Mouse (Mus musculus) right cerebral cortex, postnatal 14 days (tissue): ENCODE measurements around the gene Rab30.

Source experiments
- DNase-seq: peaks from one replicate; pipeline ENCODE4 v3.0.0; 2022

Rab30 gene

DNA sequence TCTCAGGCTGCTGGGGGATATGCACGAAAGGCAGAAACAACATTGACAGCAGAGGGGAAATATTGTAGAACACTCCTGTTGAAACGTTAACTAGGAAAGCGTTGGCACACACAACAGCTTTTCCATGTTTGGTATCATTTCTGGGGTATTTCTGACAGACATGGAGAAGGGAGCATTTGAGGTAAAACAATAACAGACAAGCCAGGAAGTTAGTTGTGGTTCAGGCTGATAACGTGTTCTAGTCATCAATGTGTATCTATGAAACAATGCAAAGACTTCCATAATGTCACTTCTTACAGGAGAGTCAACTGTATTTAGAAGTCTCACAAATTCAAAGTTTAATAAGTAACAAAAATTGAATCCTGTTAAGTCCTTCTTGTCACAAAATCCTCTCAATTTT is 130.2 kb downstream of the Rab30 start:
- DNase-seq = no peak

DNA sequence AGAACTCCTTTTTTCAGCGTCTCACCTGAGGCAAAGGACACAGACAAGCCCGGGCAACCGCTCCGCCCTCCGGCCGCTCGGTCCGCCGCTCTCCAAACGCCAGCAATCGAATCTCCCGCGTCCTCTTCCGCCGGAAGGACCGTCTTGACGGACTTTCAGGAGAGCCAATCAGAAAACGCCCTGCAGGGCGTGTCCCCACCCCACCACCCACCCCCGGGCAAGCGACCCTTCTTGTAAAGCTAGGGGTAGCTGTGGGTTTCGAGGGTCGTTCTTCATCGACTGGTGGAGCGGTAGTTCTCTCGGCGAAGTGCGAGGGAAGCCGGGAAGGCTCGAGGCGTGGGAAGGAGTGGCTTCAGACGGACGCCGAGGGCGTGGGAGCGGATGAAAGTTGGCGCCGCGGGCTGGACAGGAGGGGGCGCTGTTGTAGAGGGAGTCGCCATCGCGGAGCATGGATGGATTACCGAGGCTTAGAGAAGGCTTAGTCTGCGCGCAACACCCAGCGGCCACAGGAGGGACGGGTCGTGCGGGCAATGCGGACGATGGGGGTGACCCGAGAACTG is 132.8 kb downstream of the Rab30 start, which contains the start of the genes Ddias and Prcp:
Ddias (minus strand) TSS at position 132 of the 560 bp plus-strand sequence.
Prcp (plus strand) TSS at position 355 of the 560 bp plus-strand sequence.
- peak; percentile 94 for DNase-seq

DNA sequence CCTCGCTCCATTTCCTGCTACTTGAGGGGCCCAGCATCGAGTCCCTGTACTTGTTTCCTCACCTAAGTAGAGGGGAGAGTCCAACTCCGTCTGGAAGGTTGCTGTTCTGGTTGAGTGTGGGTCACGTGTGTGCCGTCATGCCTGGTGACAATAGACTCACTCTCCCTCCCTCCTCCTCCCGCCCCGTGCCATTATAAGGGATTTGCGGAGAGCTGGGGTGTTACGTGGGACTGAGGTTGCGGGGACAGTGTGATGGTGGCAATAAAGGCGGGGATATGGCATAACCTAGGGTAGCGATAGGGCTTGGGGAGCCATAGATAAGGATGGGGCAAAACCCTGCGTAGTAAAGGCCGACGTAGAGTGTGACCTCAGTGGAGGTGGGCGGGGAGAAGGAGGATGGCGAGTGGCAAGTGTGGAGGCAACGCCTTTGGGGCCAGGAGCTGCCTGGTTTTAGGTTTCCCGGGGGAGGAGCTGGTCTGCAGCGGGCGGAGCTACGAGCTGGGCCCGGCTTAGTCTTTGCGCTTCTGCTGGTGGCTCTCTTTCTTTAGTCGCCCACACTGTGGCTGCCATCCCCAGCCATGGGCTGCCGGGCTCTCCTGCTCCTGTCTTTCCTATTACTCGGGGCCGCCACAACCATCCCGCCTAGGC is 133.5 kb downstream of the Rab30 start:
- DNase-seq = peak; percentile 80

DNA sequence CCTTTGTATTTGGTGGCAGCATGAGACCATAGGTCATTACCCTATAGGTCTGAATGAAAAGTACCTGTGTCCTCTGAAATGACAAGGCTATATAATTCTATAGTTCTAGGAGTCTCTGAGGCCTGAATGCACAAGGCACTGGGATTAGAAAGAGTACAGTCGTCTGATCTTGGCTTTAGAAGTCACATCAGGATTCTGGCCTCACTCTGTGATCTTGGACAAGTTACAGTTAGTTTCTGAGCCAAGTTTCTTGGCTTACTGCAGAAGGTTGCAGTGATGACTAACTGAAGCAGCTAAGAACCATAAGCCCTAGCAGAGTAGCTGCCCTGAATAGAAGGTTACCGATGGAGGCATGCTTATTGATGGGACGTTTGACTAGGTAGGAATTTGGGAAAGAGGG is 134.7 kb downstream of the Rab30 start:
- no peak for DNase-seq

DNA sequence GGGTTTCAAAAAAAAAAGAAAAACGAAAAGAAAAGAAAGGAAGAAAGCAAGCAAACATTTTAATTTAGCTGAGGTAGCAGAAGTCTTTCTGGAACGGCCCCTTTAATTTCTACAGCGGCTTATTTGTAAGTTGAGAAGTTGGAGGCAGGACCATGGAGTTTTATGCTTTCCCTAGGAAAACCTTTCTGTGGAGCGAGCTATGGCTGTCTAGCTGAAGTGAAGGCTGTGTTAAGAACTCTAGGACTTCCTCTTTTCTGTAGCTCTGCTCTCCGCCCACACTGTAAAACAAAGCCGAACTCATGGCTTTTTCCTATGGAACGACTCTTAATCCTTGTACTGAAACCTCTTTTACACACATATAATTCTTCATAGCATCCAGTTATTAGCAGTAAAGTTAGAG is 135.1 kb downstream of the Rab30 start:
- DNase-seq = no peak

DNA sequence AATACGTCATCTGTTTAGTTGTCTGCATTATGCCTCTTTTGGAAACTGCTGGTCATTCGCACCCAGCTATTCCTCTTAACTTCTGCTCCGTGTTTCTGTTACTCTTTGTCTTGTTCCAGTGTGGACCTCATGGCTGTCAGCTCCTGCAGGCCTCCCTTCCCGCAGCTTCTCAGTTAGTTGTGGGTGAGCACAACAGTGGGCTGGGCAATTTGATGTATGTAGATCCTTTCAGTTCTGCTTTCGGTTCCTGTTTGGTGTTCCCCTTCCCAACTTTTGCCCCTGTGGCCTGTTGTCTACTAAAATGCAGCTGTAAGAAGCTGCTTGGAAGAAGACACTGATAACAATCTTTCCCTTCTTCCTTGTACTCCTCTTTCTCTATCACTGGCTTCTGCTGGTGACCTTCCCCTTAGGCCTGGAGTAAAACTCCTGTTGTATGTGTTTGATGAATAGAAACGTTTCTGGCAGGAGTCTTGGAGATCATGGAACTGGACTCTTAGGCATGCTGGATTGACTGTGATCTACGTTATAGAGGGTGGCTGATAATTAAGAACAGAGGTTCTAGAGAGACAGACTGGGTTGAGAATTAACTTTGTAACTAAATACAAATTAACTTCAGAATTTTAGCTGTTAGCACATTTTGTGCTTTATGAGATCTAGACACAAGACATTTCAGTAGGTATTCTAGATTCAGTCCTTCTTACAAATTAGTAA is 137.3 kb downstream of the Rab30 start:
- no peak for DNase-seq

DNA sequence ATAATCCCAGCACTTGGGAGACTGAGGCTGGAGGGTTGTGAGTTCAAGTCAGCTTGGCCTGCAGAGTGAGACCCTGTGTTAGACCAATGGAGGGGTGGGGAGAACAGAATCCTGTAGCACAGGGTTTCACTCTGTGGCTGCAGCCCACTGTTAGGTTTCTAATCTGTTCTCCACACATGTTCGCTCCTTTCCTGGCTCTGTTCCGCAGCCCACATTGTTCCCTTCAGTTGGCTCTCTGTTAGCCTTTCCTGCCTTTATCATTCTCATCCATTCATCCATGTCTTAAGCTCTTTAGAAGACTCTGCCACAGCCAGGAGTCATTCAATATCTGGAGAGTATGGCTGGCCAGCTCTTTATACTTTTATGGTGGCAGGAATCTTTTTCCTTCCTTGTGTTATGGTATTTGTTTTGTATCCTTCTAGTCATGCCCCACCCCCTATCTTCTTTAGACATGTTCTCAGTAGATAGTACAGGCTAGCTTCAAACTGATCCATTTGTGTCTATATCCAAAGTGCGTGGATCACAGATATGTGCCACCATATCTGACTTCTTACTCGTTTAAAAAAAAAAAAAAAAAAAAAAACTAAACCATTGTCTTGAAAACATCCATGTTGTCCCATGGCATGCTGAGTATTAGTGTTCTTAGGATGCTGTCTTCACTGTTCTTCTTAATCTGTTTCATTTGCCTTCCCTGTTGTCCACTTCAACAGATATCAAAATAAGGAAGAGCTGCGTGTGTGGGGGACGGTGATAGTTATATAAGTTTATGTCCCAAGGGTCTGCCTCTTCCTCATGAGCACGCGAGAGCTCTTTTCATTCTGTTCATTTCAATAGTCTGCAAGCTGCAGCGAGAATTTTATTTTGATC is 142.7 kb downstream of the Rab30 start:
- no peak for DNase-seq

DNA sequence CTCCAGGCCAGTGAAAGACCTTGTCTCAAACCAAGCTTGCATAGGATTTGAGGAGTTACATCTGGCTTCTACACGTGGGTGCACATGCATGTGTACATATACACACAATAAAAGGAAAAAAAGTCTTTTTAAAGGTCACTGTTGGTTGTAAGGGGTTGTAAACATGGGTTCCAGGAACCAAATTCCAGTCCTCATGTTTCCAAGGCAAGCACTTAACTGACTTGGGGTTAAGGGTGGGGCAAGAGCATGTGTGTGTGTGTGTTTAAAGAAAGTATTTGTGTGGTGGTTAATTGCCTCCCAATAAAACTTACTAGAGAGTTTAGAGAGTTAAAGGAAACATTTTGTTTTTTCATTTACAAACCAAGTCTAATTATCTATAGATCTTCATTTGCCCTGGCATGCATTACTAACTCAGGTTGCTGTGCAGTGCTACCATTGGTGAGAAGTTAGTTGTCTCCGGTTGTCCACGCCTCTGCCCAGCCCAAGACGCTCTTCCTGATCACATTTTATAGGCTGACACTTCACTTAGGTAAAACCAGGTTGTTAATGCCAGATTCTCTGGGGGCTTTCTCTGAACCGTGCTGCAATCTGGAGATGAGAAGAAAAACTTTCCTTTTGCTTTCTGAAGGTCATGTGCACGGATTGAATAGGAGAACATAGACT is 143.7 kb downstream of the Rab30 start:
- DNase-seq = no peak

DNA sequence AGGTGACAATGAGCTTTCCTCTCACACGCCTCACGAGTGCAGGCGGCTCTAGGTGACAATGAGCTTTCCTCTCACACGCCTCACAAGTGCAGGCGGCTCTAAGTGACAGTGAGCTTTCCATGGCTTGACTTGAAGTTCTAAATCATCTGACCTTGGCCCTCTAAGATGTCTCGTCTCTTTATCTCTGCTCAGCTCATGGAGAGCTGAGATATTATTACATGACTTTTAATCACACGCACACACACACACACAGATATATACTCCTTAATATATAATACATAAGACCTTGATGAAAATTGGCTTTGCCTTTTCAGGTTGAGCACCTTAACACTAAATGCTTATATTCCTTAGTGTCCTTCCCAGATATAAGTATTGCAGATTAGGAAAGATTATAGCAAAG is 145.4 kb downstream of the Rab30 start:
- no peak for DNase-seq

DNA sequence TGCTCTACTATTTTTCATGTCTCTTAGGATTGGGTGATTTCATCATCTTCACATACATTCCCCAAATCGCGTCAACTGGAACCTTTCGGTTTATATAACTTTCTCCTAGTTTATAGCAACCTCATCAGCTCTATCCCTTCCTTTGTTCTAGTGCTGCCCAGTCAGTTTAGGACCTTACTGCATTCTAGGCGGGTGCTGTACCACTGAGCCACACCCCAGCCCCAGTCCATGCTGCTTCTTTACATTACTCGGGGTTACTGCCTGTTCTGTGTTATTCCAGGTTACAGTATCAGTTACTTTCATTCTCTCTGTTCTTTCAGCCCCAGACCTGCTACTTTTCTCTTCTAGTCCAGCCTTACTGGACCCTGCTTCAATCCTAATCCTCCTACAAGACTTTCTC is 145.8 kb downstream of the Rab30 start:
- DNase-seq = no peak

DNA sequence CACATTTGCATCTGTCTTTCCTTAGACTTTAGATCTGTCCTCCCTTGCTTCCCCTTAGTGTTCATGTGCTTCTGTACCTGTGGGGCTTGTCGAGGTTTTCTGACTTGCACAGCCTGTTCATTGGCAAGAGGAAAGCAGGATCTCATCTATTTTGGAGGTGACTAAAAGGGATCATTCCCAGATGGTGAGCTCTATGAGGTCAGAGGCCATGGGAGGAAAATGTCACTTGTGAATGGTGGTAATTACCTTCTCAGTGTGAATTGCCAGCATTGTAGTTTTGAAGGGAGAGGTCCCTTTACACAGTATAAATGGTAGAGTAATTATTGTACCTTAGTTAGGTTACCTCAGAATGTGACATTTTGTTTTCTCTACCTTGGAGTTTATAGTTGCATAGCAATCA is 148.8 kb downstream of the Rab30 start:
- DNase-seq = no peak

DNA sequence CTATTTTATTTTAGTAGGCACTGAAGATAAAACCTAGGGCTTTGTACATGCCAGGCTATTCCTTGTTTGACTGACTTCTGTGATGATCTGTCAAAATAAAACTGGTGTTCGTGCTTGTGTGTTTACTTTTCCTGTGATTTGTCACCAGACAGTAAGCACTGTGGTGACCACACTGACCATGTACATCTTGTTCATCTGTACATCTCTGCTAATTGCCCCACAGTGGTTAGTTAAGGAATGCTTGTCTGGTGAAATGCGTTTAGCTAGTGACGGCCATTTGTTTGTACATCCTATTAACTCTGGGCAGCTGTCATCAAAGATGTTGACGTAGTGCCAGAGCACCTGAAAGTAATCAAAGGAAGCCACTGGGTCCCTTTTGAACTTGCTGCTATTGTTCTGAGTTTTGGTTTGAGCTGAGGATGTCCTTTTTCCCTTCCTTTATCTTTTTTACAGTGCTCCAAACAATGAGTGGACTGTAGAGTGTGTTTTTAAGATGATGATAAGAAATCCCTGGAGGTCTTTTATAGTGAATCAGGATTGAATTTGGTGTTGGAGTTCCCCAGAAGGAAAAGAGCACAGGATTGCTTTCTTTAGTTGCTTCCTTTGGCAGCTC is 149.3 kb downstream of the Rab30 start:
- DNase-seq = no peak

DNA sequence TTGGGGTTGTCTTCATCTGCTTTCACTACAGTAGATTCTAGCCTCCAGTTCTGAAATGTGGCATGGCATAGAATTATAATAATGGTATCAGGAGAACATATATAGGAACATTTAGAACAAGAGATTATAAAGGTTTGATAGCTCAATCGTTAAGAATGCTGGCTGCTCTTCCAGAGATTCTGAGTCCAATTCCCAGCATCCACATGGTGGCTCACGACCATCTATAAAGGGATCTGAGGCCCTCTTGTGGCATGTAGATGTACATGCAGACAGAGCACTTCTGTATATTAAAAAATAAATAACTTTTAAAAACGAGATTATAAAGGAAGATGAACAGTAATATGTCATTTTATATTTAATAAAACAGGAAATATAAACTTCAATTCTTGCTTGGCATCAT is 152.1 kb downstream of the Rab30 start:
- no peak for DNase-seq
